Mouse (Mus musculus): Measurements from ENCODE around the gene Kctd19.

- TF ChIP-seq TAL1 (conservative IDR thresholded peaks at IDR 0.05; ENCODE audit: low read depth, low read length) (no peak), CTCF (IDR thresholded peaks at IDR 0.05; ENCODE audit: low read depth, low read length) (no peak), GATA1 (IDR thresholded peaks at IDR 0.05; ENCODE audit: borderline replicate concordance, low read length) (no peak), POLR2AphosphoS5 (IDR thresholded peaks at IDR 0.05; ENCODE audit: insufficient replicate concordance, low read depth, low read length) (no peak)
Observed at GRCm38 (mm10) chr8:105393089-105393787, 20.1 kb downstream of the Kctd19 start.
